In genomic region chr11:62691592-62691991, GRCm38 (mm10) we compare ENCODE assay signal across 16 mouse cellular contexts.
"Had no signal": no experiment of that assay in that cellular context is flagged by ENCODE, and none has a peak within 500 bp of the region (broad histone marks: within the 10 kb centered on the region; RNA-seq: fewer than 3 reads in every experiment).

No protein-coding gene starts in this region.

- H3K27ac ChIP-seq: neural tube, embryonic 12.5 days; neural tube, embryonic 13.5 days; neural tube, embryonic 15.5 days; stomach, embryonic 15.5 days; stomach, postnatal 0 days had no signal

- H3K4me1 ChIP-seq: neural tube, embryonic 12.5 days; neural tube, embryonic 13.5 days; neural tube, embryonic 15.5 days; stomach, embryonic 15.5 days had no signal

- DNase-seq: retina, postnatal 1 day; right cerebral cortex, adult 18-20 months; right cerebral cortex, postnatal 14 days; right cerebral cortex, postnatal 25 days; right cerebral cortex, postnatal 4 days; spleen, adult 18-20 months; thymus, adult 18-20 months; thymus, adult 2 months; thymus, postnatal 14 days; thymus, postnatal 25 days; thymus, postnatal 4 days had no signal

- H3K4me3 ChIP-seq: neural tube, embryonic 12.5 days; neural tube, embryonic 13.5 days; neural tube, embryonic 15.5 days; stomach, embryonic 15.5 days had no signal

- H3K4me2 ChIP-seq: neural tube, embryonic 12.5 days; neural tube, embryonic 13.5 days; neural tube, embryonic 15.5 days; stomach, embryonic 15.5 days had no signal

- H3K36me3 ChIP-seq: neural tube, embryonic 12.5 days; neural tube, embryonic 13.5 days; neural tube, embryonic 15.5 days; stomach, embryonic 15.5 days had no signal

- H3K9me3 ChIP-seq: neural tube, embryonic 12.5 days; neural tube, embryonic 13.5 days; neural tube, embryonic 15.5 days; stomach, embryonic 15.5 days had no signal

- H3K27me3 ChIP-seq: neural tube, embryonic 12.5 days; neural tube, embryonic 13.5 days; neural tube, embryonic 15.5 days; stomach, embryonic 15.5 days had no signal

- H3K9ac ChIP-seq: neural tube, embryonic 12.5 days; neural tube, embryonic 13.5 days; neural tube, embryonic 15.5 days; stomach, embryonic 15.5 days had no signal
